Mouse (Mus musculus): ENCODE data around the gene Micu1.
"Not testable (repeated sequence)": the region's sequence is repeated elsewhere in the genome, so short reads cannot be mapped to it uniquely, and the experiment has no call there.

The Micu1 gene

DNA sequence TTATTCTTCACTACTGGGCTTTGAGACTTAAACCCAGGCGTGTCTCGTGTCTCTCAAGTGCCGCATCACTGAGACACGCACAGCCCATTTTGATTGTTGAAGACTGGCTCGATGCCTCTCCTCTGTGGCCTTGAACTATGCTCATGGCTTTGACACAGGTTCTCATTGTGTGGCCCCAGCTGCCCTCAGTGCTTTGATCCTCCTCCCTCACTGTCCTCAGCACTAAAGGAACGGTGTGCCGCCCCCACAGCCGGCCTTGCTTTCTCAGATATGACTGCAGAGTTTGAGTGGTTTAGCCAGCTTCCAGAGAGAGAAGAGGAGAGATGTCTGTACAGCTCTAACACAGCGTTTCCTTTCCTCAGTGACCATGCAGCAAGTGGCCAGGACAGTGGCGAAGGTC is 158.9 kb downstream of the Micu1 start:
- no peak for DNase-seq

DNA sequence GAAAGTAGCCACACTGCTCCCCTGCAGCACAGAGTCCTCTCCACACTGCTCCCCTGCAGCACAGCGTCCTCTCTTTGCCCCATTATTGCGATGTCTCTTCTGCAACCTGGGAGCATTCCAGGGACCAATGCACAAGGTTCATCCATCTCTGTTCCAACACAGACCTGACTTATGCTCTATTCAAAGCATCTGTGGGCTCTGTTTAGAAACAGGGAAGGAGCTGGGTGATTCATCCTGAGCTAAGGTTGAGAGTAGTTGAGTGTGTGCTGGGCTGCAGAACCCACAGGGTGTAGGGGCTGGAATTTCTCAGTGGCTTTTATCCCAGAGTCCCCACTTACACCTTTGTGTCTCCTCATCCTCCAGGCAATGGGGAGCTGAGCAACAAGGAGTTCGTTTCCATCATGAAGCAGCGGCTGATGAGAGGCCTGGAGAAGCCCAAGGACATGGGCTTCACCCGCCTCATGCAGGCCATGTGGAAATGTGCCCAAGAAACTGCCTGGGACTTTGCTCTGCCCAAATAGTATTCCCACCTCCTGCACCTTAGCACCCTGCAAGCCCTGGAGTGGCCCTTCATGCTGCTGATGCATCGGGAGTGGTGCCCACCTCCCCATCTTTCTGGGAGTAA is 160.7 kb downstream of the Micu1 start:
- no peak for DNase-seq

DNA sequence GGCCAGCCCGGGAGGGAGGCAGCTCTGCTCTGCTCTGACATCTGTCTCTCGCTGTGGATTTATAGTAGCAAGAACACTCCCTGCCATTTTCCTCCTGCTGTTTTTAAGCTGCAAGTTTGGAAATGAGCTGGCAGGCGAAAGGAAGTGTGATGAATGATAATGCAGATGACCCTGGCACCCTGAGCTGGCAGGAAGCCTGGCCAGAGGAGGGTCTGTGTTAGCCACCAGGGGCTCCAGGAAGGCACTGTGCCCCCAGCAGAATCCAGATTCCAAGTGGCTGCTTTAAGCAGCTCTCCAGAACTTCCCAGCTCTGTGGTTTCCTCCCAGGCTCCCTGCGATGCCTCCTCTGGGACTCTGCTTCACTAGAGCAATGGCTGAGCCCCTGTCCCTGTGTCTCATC is 161.3 kb downstream of the Micu1 start:
- no peak for DNase-seq

GRCm38 (mm10) chr10:59864232-59864875 is 162.1 kb downstream of the Micu1 start:
- no peak for DNase-seq

GRCm38 (mm10) chr10:59864884-59865726 is 162.8 kb downstream of the Micu1 start:
- DNase-seq, result peak; percentile 81

DNA sequence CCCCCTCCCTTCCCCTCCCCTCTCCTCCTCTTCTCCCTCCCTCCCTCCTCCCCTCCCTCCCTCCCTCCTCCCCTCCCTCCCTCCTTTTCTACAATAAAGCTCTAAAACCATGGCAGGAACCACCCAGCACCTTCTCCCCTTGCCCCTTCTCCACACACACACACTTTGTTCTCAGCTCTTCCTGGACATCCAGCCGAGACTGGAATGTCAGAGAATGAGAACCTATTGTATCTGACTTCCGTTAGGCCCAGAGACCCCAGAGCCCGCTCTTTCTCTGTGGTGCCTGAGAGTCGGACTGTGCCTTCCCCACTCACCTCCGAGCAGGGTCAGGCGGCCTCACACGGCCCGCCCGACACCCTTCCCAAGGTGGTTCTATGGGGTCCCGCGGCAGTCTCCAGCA is 166.0 kb downstream of the Micu1 start:
- DNase-seq, result no peak

- no peak for DNase-seq
These were observed 167.8 kb downstream of the Micu1 start for GRCm38 (mm10) chr10:59870038-59870437.

DNA sequence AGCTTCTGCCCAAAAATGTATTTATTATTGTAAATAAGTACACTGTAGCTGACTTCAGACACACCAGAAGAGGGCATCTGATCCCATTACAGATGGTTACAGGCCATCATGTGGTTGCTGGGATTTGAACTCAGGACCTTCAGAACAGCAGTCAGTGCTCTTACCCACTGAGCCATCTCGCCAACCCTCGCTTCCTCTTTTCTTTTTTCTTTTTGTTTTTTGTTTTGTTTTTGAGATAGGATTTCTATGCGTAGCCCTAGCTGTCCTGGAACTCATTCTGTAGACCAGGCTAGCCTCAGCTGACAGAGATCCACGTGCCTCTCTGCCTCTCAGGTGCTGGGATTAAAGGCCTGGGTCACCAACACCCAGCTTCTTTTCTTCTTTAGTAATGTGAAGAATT is 170.4 kb downstream of the Micu1 start:
- not testable (repeated sequence) for DNase-seq

DNA sequence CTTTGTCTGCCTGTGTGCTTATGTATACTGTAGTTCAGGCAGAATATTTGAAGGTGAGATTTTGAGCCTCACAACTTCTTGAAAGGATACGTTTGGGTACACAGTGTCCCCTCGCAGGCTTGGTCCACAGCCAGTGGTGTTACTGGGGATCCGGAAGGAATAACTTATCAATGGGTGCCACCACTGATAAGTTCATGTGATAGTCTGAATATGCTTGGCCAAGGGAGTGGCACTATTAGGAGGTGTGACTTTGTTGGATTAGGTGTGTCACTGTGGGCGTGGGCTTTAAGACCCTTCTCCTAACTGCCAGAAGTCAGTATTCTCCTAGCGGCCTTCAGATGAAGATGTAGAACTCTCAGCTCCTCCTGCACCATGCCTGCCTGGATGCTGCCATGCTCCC is 170.9 kb downstream of the Micu1 start:
- DNase-seq, result no peak

DNA sequence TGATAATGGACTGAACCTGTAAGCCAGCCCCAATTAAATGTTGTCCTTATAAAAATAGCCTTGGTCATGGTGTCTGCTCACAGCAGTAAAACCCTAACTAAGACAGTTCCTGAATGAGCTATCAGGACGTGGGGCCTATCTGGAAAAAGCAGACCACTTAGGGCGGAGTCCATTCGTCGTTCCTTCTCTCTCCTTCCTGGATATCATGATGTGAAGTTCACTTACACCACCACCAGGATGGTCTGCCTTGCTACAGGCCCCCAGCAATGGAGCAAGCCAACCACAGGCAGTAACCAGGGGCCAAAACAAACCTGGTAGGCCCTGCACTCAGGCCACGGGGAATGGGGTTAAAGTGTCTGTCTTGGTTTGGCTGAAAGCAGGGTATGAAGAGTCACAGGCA is 171.3 kb downstream of the Micu1 start:
- DNase-seq, result no peak

- DNase-seq, result no peak
These were observed 173.1 kb downstream of the Micu1 start for GRCm38 (mm10) chr10:59875396-59875795.

- DNase-seq, result not testable (repeated sequence)
These were observed 174.4 kb downstream of the Micu1 start for GRCm38 (mm10) chr10:59876698-59877097.

GRCm38 (mm10) chr10:59877421-59878117 is 175.3 kb downstream of the Micu1 start:
- DNase-seq, result no peak

GRCm38 (mm10) chr10:59878823-59879222 is 176.5 kb downstream of the Micu1 start:
- DNase-seq, result no peak

DNA sequence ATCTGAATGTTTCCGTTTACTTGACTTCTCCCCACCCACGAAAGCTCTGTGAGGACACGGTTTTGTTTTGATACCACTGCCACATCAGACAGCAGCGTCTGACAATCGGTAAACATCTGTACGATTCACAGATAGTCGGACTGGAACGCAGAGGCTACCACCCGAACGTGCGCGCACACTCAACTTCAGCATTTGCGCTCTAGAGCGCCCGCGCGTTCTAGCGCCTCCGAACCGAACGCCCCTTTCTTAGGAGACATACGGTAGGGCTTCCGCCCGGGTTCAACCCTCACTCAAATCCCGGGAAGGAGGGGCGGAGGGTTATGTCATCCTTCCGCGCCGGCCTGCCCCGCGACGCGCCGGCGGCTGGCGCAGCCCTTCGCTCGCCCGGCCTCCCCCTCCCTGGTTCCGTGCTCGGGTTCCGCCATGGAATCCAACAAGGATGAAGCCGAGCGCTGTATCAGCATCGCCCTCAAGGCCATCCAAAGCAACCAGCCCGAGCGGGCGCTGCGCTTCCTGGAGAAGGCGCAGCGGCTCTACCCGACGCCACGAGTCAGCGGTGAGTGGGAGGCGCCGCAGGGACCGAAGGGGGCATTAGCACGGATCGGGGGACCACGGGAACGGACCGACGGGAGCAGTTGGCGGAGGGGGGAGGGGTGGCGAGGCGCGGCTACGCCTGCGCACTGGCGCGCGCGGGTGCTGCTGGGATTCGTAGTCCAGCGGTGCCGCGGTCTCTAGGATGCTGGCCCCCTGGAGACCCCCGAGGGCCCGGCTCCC is 177.2 kb downstream of the Micu1 start, which contains the start of gene Dnajb12:
Dnajb12 (plus strand) TSS at position 302 of the 774 bp plus-strand sequence.
- DNase-seq, result peak; percentile 95

DNA sequence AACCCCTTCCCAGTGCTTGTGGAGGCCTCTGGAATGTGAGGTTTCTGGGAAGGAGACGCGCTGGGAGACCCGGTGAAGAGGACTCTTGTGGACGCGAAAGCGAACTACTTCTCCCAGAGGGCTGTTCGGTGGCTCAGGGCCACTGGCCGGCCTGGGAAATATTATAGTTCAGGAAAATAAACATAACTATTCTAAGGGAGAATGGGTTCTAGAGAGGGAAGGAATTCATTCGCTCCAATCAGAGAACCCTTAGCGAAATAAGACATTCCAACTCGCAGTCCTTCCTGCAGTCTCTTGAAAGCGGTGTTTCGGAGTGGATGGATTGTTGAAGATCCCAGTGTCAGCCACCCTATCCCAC is 177.7 kb downstream of the Micu1 start:
- DNase-seq, result no peak

DNA sequence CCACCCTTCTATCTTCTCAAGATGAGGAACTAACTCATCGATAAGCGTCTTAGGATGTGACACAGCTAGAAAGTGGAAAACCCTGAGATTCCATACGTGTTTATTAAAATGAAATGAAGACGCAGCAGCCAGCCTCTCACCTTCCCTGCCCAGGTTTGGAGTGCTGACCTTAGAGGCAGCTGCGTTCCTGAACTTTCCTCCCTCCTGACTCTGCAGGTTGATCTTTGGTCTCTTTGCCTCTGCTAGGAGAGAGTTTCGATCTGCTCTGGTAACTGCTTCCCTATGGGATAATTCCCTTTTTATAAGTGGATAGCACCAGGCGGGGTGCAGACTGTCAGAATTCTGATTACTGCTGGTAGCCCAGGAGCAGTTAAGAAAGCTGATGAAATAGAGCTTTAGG is 178.6 kb downstream of the Micu1 start:
- no peak for DNase-seq

- no peak for DNase-seq
These were observed 182.3 kb downstream of the Micu1 start for GRCm38 (mm10) chr10:59884327-59885173.

GRCm38 (mm10) chr10:59885174-59886080 is 183.2 kb downstream of the Micu1 start:
- DNase-seq, result no peak

- no peak for DNase-seq
These were observed 183.8 kb downstream of the Micu1 start for GRCm38 (mm10) chr10:59886081-59886466.

Data from right cerebral cortex, postnatal 25 days (tissue).